Mouse (Mus musculus): ENCODE results near the gene Gabarapl1. TPM values are rescaled to one million over a fixed set of nuclear protein-coding genes. Genes with fewer than 3 reads are reported as not detected.

Gene Gabarapl1
- polyA plus RNA-seq, 1 experiment from 2014 or later, result 12.2 TPM

DNA sequence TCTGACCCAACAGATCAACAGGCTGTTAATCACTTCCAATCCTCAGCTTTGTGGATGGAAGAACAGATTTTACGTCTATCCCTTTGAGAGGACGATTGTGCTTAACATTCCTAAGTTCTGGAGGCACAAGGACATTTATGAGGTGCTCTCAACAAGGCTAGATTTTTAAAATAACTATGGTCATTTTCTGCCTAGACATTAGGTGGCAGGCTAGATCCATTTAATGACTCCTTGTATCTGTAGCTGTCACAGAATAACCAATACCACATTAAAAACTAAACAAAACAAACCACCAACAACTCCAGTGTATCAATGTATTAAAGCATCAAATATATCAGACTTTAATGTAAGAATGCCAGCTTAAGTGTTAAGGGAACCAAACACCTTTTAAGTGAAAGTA lies 42.4 kb downstream of the Gabarapl1 start:
- no peaks in the 10 kb centered on the region for H3K4me1 ChIP-seq (ENCODE audit: control insufficient read depth, insufficient read depth, low read length)
- H3K9me3 ChIP-seq (ENCODE audit: control insufficient read depth, low read length), result no peaks in the 10 kb centered on the region
- DNase-seq (ENCODE audit: low spot score) (no peak), ATAC-seq (ENCODE audit: insufficient number of reproducible peaks, low FRiP score, low TSS enrichment, low read depth) (no peak)
- no peak overlapping the region for H3K4me2 ChIP-seq (ENCODE audit: low read depth, severe bottlenecking)
- no peak overlapping the region for H3K27ac ChIP-seq (replicated peaks; ENCODE audit: low read depth, low read length)
- WGBS, result 31% methylated on average over 2 of the region's 2 CpGs
- no peaks in the 10 kb centered on the region for H3K36me3 ChIP-seq (ENCODE audit: control insufficient read depth, insufficient read depth, low read length)
- H3K9ac ChIP-seq (ENCODE audit: low read length), result no peak overlapping the region
- no peak overlapping the region for H3K4me3 ChIP-seq (ENCODE audit: low read depth, low read length)
- no peaks in the 10 kb centered on the region for H3K27me3 ChIP-seq (ENCODE audit: control insufficient read depth, insufficient read depth, low read length)

DNA sequence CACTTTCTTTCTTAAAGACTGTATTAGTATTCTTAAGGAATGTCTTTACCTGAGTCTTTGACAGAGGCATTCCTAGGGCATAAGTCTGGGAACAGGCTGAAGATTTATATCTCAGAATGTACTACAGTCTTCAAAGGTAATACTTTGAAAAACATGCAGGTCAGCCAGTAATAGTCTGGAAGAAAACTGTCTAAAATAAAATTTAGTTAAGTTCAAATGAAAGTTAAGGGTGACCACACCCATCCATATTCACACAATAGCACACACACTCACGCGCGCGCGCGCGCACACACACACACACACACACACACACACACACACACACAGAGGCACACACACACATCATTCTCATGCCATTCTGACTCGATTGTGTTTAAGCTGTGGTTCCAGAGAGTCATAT lies 44.6 kb downstream of the Gabarapl1 start, which contains the start of gene Klre1:
Klre1 (plus strand) TSS at position 301 of the 400 bp plus-strand sequence.
- 93% methylated on average over 8 of the region's 8 CpGs for WGBS
- H3K9me3 ChIP-seq (ENCODE audit: control insufficient read depth, low read length), result no peaks in the 10 kb centered on the region

GRCm38 (mm10) chr6:129581274-129581673 lies 48.3 kb downstream of the Gabarapl1 start:
- Histone ChIP-seq H3K27ac (replicated peaks; ENCODE audit: low read depth, low read length) (no peak overlapping the region), H3K4me3 (ENCODE audit: low read depth, low read length) (no peak overlapping the region), H3K9ac (ENCODE audit: low read length) (no peak overlapping the region), H3K36me3 (ENCODE audit: control insufficient read depth, insufficient read depth, low read length) (no peaks in the 10 kb centered on the region), H3K4me1 (ENCODE audit: control insufficient read depth, insufficient read depth, low read length) (no peaks in the 10 kb centered on the region), H3K4me2 (ENCODE audit: low read depth, severe bottlenecking) (no peak overlapping the region), H3K27me3 (ENCODE audit: control insufficient read depth, insufficient read depth, low read length) (no peaks in the 10 kb centered on the region), H3K9me3 (ENCODE audit: control insufficient read depth, low read length) (no peaks in the 10 kb centered on the region)
- no peak for DNase-seq (ENCODE audit: low spot score)
- WGBS, result 57% methylated on average over 4 of the region's 4 CpGs
- ATAC-seq (ENCODE audit: insufficient number of reproducible peaks, low FRiP score, low TSS enrichment, low read depth), result no peak

More for the DNA sequence above, 44.6 kb downstream of the Gabarapl1 start, which contains the start of gene Klre1:
- H3K27ac ChIP-seq (replicated peaks; ENCODE audit: low read depth, low read length), result no peak within 1 kb of the TSS
- no peak within 1 kb of the TSS for H3K4me3 ChIP-seq (ENCODE audit: low read depth, low read length)
- no peaks in the 10 kb centered on the region for H3K4me1 ChIP-seq (ENCODE audit: control insufficient read depth, insufficient read depth, low read length)
- ATAC-seq (ENCODE audit: insufficient number of reproducible peaks, low FRiP score, low TSS enrichment, low read depth) (no peak), DNase-seq (ENCODE audit: low spot score) (no peak)
- no peaks in the 10 kb centered on the region for H3K27me3 ChIP-seq (ENCODE audit: control insufficient read depth, insufficient read depth, low read length)
- H3K4me2 ChIP-seq (ENCODE audit: low read depth, severe bottlenecking), result no peak within 1 kb of the TSS
- no peak within 1 kb of the TSS for H3K9ac ChIP-seq (ENCODE audit: low read length)
- no peaks in the 10 kb centered on the region for H3K36me3 ChIP-seq (ENCODE audit: control insufficient read depth, insufficient read depth, low read length)

DNA sequence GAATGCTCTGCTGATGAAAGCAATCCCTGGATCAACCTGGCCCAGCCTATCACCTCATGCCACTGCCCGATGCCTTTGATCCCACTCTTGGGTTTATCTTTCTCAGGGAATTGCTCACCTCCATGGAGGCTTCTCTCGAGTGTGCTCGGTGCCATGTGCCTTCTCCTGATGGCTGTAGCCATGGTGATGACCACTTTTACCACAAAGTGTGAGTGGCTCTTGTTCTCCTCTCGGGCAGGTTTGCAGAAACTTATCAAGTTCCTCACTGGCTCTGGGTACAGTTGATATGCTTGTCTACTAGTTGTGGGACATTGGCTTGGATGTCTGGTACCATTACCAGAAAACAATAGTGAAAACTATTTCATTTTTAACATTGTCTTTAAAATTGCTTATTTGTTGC lies 48.9 kb downstream of the Gabarapl1 start:
- DNase-seq (ENCODE audit: low spot score) (no peak), ATAC-seq (ENCODE audit: insufficient number of reproducible peaks, low FRiP score, low TSS enrichment, low read depth) (no peak)
- Histone ChIP-seq H3K4me3 (ENCODE audit: low read depth, low read length) (no peak overlapping the region), H3K4me2 (ENCODE audit: low read depth, severe bottlenecking) (no peak overlapping the region), H3K27me3 (ENCODE audit: control insufficient read depth, insufficient read depth, low read length) (no peaks in the 10 kb centered on the region), H3K4me1 (ENCODE audit: control insufficient read depth, insufficient read depth, low read length) (no peaks in the 10 kb centered on the region), H3K36me3 (ENCODE audit: control insufficient read depth, insufficient read depth, low read length) (no peaks in the 10 kb centered on the region), H3K9me3 (ENCODE audit: control insufficient read depth, low read length) (no peaks in the 10 kb centered on the region), H3K9ac (ENCODE audit: low read length) (no peak overlapping the region), H3K27ac (replicated peaks; ENCODE audit: low read depth, low read length) (no peak overlapping the region)
- 81% methylated on average over 4 of the region's 4 CpGs for WGBS

DNA sequence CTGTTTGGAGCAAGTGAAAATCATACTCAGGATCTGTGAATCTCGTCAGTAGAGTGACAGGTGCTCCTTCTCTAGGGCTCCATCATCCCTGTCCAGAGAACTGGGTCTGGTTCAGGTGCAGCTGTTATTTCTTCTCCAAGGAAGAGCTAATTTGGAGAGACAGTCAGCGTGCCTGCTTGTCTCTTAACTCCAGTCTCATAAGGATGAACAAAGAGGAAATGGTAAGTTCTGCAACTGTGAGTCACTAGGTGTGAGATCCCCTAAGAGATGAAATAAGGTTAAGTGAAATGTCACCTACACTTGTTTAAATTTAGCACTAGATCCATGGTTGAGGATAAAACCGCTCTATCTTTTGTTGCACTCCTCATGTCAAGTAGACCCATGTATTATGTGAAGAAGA lies 50.1 kb downstream of the Gabarapl1 start:
- no peak for ATAC-seq (ENCODE audit: insufficient number of reproducible peaks, low FRiP score, low TSS enrichment, low read depth)
- Histone ChIP-seq H3K4me2 (ENCODE audit: low read depth, severe bottlenecking) (no peak overlapping the region), H3K36me3 (ENCODE audit: control insufficient read depth, insufficient read depth, low read length) (no peaks in the 10 kb centered on the region), H3K4me3 (ENCODE audit: low read depth, low read length) (no peak overlapping the region), H3K9ac (ENCODE audit: low read length) (no peak overlapping the region), H3K27me3 (ENCODE audit: control insufficient read depth, insufficient read depth, low read length) (no peaks in the 10 kb centered on the region), H3K27ac (replicated peaks; ENCODE audit: low read depth, low read length) (no peak overlapping the region), H3K9me3 (ENCODE audit: control insufficient read depth, low read length) (no peaks in the 10 kb centered on the region), H3K4me1 (ENCODE audit: control insufficient read depth, insufficient read depth, low read length) (no peaks in the 10 kb centered on the region)
- DNase-seq (ENCODE audit: low spot score), result no peak
- 67% methylated on average over 3 of the region's 3 CpGs for WGBS

GRCm38 (mm10) chr6:129591508-129591907 lies 58.5 kb downstream of the Gabarapl1 start, which contains the start of gene Klrd1:
Klrd1 (plus strand) TSS chr6:129591782.
- DNase-seq (ENCODE audit: low spot score) (no peak), ATAC-seq (ENCODE audit: insufficient number of reproducible peaks, low FRiP score, low TSS enrichment, low read depth) (no peak)
- Histone ChIP-seq H3K4me1 (ENCODE audit: control insufficient read depth, insufficient read depth, low read length) (no peaks in the 10 kb centered on the region), H3K9ac (ENCODE audit: low read length) (no peak within 1 kb of the TSS), H3K4me3 (ENCODE audit: low read depth, low read length) (no peak within 1 kb of the TSS), H3K4me2 (ENCODE audit: low read depth, severe bottlenecking) (no peak within 1 kb of the TSS), H3K9me3 (ENCODE audit: control insufficient read depth, low read length) (no peaks in the 10 kb centered on the region), H3K27ac (replicated peaks; ENCODE audit: low read depth, low read length) (no peak within 1 kb of the TSS), H3K27me3 (ENCODE audit: control insufficient read depth, insufficient read depth, low read length) (no peaks in the 10 kb centered on the region), H3K36me3 (ENCODE audit: control insufficient read depth, insufficient read depth, low read length) (no peaks in the 10 kb centered on the region)
- 83% methylated on average over 3 of the region's 3 CpGs for WGBS

Other genes with a start within 250 kb of the Gabarapl1 start
- gene 4922502D21Rik, start 201.4 kb upstream of the Gabarapl1 start, polyA plus RNA-seq (2014; fragmentation: Nextera tagmentation; extraction: Ambion mirVana), result not detected in 2 replicates
- gene Clec12a, start 190.5 kb upstream of the Gabarapl1 start, polyA plus RNA-seq (2014; fragmentation: Nextera tagmentation; extraction: Ambion mirVana), result 0.14 and 0.29 TPM in 2 replicates
- gene Clec12b, start 147.3 kb upstream of the Gabarapl1 start, polyA plus RNA-seq (2014; fragmentation: Nextera tagmentation; extraction: Ambion mirVana), result not detected in 2 replicates
- gene Clec1b, start 135.9 kb upstream of the Gabarapl1 start, polyA plus RNA-seq (2014; fragmentation: Nextera tagmentation; extraction: Ambion mirVana), result 6.0 and 6.6 TPM in 2 replicates
- gene Clec9a, start 124.3 kb upstream of the Gabarapl1 start, polyA plus RNA-seq (2014; fragmentation: Nextera tagmentation; extraction: Ambion mirVana), result 0.41 and 0.44 TPM in 2 replicates
- gene Clec1a, start 81.2 kb upstream of the Gabarapl1 start, polyA plus RNA-seq (2014; fragmentation: Nextera tagmentation; extraction: Ambion mirVana), result 1.6 and 2.3 TPM in 2 replicates
- 0.38 TPM in 1 of 2 replicates, not detected in the other for gene Olr1, start 26.0 kb upstream of the Gabarapl1 start, polyA plus RNA-seq (2014; fragmentation: Nextera tagmentation; extraction: Ambion mirVana)
- gene Tmem52b, start 20.6 kb upstream of the Gabarapl1 start, polyA plus RNA-seq (2014; fragmentation: Nextera tagmentation; extraction: Ambion mirVana), result not detected in 2 replicates
- gene Klre1, start 44.7 kb downstream of the Gabarapl1 start, polyA plus RNA-seq (2014; fragmentation: Nextera tagmentation; extraction: Ambion mirVana), result not detected in 2 replicates
- gene Klrd1, start 58.6 kb downstream of the Gabarapl1 start, polyA plus RNA-seq (2014; fragmentation: Nextera tagmentation; extraction: Ambion mirVana), result not detected in 2 replicates
- gene Klrk1, start 90.7 kb downstream of the Gabarapl1 start, polyA plus RNA-seq (2014; fragmentation: Nextera tagmentation; extraction: Ambion mirVana), result not detected in 2 replicates
- not detected in 2 replicates for gene Klrc3, start 110.2 kb downstream of the Gabarapl1 start, polyA plus RNA-seq (2014; fragmentation: Nextera tagmentation; extraction: Ambion mirVana)
- gene Klrc2, start 127.5 kb downstream of the Gabarapl1 start, polyA plus RNA-seq (2014; fragmentation: Nextera tagmentation; extraction: Ambion mirVana), result not detected in 2 replicates
- gene Klrc1, start 145.8 kb downstream of the Gabarapl1 start, polyA plus RNA-seq (2014; fragmentation: Nextera tagmentation; extraction: Ambion mirVana), result not detected in 2 replicates
- not detected in 2 replicates for gene Klri1, start 184.0 kb downstream of the Gabarapl1 start, polyA plus RNA-seq (2014; fragmentation: Nextera tagmentation; extraction: Ambion mirVana)
- not detected in 2 replicates for gene Klri2, start 207.3 kb downstream of the Gabarapl1 start, polyA plus RNA-seq (2014; fragmentation: Nextera tagmentation; extraction: Ambion mirVana)

All from limb, embryonic 11.5 days (tissue).